7 mouse cellular contexts compared by ENCODE assay signal in genomic region chr3:89348911-89349868, GRCm38 (mm10). TPM values are rescaled to one million over a fixed set of nuclear protein-coding genes. Genes with fewer than 3 reads are reported as not detected.
A peak's percentile ranks its signal among the peaks of the same experiment; 100 is the strongest.
DNase-seq lines count a peak whose midpoint lies in the region; ATAC-seq lines count a peak whose summit lies in the region.

No protein-coding gene starts in this region.

- H3K9ac ChIP-seq in heart, embryonic 12.5 days: peak overlapping the region; percentile 73
- H3K9ac ChIP-seq in kidney, embryonic 15.5 days: peak overlapping the region; percentile 65

- H3K36me3 ChIP-seq in heart, embryonic 12.5 days: peaks cover 5% of the 10 kb centered on the region; the same call in 1 of the 2 replicates
- H3K36me3 ChIP-seq in kidney, embryonic 15.5 days: peaks cover 24% of the 10 kb centered on the region

- peaks cover 53% of the 10 kb centered on the region for H3K27me3 ChIP-seq in heart, embryonic 12.5 days (replicated peaks)
- 0 out of 2 replicates have a peak, but pooled peaks cover 7% of the 10 kb centered on the region for H3K27me3 ChIP-seq in kidney, embryonic 15.5 days

- H3K9me3 ChIP-seq in heart, embryonic 12.5 days (replicated peaks): no peaks in the 10 kb centered on the region
- H3K9me3 ChIP-seq in kidney, embryonic 15.5 days (replicated peaks): no peaks in the 10 kb centered on the region

- peak; percentile 77 for DNase-seq in NIH3T3 (ENCODE audit: low read depth)
- DNase-seq in embryo, embryonic 10.5 days (ENCODE audit: low spot score): peak; percentile 64
- peak; percentile 82 to 84 for DNase-seq in lung, postnatal 4 days
- DNase-seq in urinary bladder, postnatal 25 days (ENCODE audit: low spot score): peak; percentile 42

- peak; percentile 27 for ATAC-seq in CD4-positive, CD25-positive, alpha-beta regulatory T cell, adult 4 months
- ATAC-seq in heart, embryonic 12.5 days (ENCODE audit: insufficient number of reproducible peaks, low FRiP score): peak; percentile 57
- ATAC-seq in kidney, embryonic 15.5 days (replicated peaks; ENCODE audit: low FRiP score): peak; percentile 41

- H3K4me3 ChIP-seq in heart, embryonic 12.5 days: peak overlapping the region; percentile 65
- peak overlapping the region; percentile 77 for H3K4me3 ChIP-seq in kidney, embryonic 15.5 days (replicated peaks)

- peak overlapping the region; percentile 56 for H3K27ac ChIP-seq in heart, embryonic 12.5 days (ENCODE audit: poor library complexity, severe bottlenecking)
- H3K27ac ChIP-seq in kidney, embryonic 15.5 days: peak overlapping the region; percentile 82

- H3K4me1 ChIP-seq in heart, embryonic 12.5 days (replicated peaks): peaks cover 21% of the 10 kb centered on the region
- peaks cover 42% of the 10 kb centered on the region for H3K4me1 ChIP-seq in kidney, embryonic 15.5 days

- H3K4me2 ChIP-seq in heart, embryonic 12.5 days: peak overlapping the region; percentile 90
- H3K4me2 ChIP-seq in kidney, embryonic 15.5 days: peak overlapping the region; percentile 99

- 1% methylated on average over 38 of the region's 38 CpGs for WGBS in heart, embryonic 12.5 days
- under 1% methylated on average over 38 of the region's 38 CpGs for WGBS in kidney, embryonic 15.5 days

RNA-seq across cellular contexts. Expression of gene Adam15, which starts 0.6 kb away (rescaled TPM):
- 10 to 100 TPM in 1 of 2 experiments, 1 to 10 TPM in 1; 8.5 to 13.3 TPM for polyA plus RNA-seq in CD4-positive, CD25-positive, alpha-beta regulatory T cell, adult 4 months (2017; shearing (Covaris generic))
- polyA plus RNA-seq in heart, embryonic 12.5 days (2016; fragmentation: Nextera tagmentation; extraction: Ambion mirVana): 47.2 and 55.5 TPM in 2 replicates
- 73.4 and 84.3 TPM in 2 replicates for polyA plus RNA-seq in kidney, embryonic 15.5 days (2015; fragmentation: Nextera tagmentation; extraction: Ambion mirVana)

RNA-seq across cellular contexts. Expression of gene Efna4, which starts 11.4 kb away (rescaled TPM):
- polyA plus RNA-seq in CD4-positive, CD25-positive, alpha-beta regulatory T cell, adult 4 months (2017; shearing (Covaris generic)): not detected
- 8.7 and 10.6 TPM in 2 replicates for polyA plus RNA-seq in heart, embryonic 12.5 days (2016; fragmentation: Nextera tagmentation; extraction: Ambion mirVana)
- 29.8 and 31.5 TPM in 2 replicates for polyA plus RNA-seq in kidney, embryonic 15.5 days (2015; fragmentation: Nextera tagmentation; extraction: Ambion mirVana)

RNA-seq across cellular contexts. Expression of gene Dcst2, which starts 12.6 kb away (rescaled TPM):
- polyA plus RNA-seq in CD4-positive, CD25-positive, alpha-beta regulatory T cell, adult 4 months (2017; shearing (Covaris generic)): under 1 TPM in 1 of 2 experiments, not detected in 1; 0.42 TPM
- not detected in 2 replicates for polyA plus RNA-seq in heart, embryonic 12.5 days (2016; fragmentation: Nextera tagmentation; extraction: Ambion mirVana)
- 0.34 and 0.35 TPM in 2 replicates for polyA plus RNA-seq in kidney, embryonic 15.5 days (2015; fragmentation: Nextera tagmentation; extraction: Ambion mirVana)

RNA-seq across cellular contexts. Expression of gene Dcst1, which starts 15.9 kb away (rescaled TPM):
- 1 to 10 TPM in 1 of 2 experiments, under 1 TPM in 1; 0.59 to 1.1 TPM for polyA plus RNA-seq in CD4-positive, CD25-positive, alpha-beta regulatory T cell, adult 4 months (2017; shearing (Covaris generic))
- 0.09 TPM in 1 of 2 replicates, not detected in the other for polyA plus RNA-seq in heart, embryonic 12.5 days (2016; fragmentation: Nextera tagmentation; extraction: Ambion mirVana)
- polyA plus RNA-seq in kidney, embryonic 15.5 days (2015; fragmentation: Nextera tagmentation; extraction: Ambion mirVana): 1.9 and 2.5 TPM in 2 replicates

RNA-seq across cellular contexts. Expression of gene Efna3, which starts 26.4 kb away (rescaled TPM):
- not detected for polyA plus RNA-seq in CD4-positive, CD25-positive, alpha-beta regulatory T cell, adult 4 months (2017; shearing (Covaris generic))
- 1.3 TPM in 2 replicates for polyA plus RNA-seq in heart, embryonic 12.5 days (2016; fragmentation: Nextera tagmentation; extraction: Ambion mirVana)
- 9.3 and 11.9 TPM in 2 replicates for polyA plus RNA-seq in kidney, embryonic 15.5 days (2015; fragmentation: Nextera tagmentation; extraction: Ambion mirVana)

Comparison
In these comparisons a context has a peak if more than half of its experiments do, and no peak if none do; other contexts are left out.
1. Peak in every context shown above with its lines: DNase-seq, ATAC-seq, H3K4me3 ChIP-seq and H3K27ac ChIP-seq.